Mouse (Mus musculus) activated CD4-positive, CD25-positive, alpha-beta regulatory T cell (primary cell): Measurements from ENCODE around the gene Vmn1r167. TPM values are rescaled to one million over a fixed set of nuclear protein-coding genes. Genes with fewer than 3 reads are reported as not detected.

Experiments
- polyA plus RNA-seq, 2 experiments: library from polyadenylated mRNA; unstranded; fragments of 100-300 nt; shearing (Covaris generic); gene quantifications; one replicate each; pipeline ENCODE4 v1.2.1; 2017

Gene Vmn1r167
- polyA plus RNA-seq, result not detected

DNA sequence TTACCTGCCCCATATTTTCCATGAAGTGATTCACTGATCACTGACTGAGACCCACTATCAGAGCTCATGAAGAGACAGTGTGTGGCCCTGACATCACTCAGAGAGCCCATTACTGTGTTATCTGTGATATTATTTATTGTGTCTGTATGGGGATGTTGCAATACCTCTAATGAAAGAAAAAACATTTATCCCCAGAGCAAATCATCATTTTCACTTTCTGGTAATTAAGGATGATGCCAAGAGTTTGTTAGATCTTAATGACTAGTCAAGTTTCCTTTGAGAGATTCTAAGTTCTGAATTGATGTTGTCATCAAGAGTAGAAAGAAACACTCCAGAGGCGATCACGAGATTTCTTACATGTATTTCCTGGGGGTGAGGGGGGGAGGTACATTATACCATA is at the start of gene Vmn1r167:
Vmn1r167 (minus strand) TSS at position 101 of the 400 bp plus-strand sequence.

DNA sequence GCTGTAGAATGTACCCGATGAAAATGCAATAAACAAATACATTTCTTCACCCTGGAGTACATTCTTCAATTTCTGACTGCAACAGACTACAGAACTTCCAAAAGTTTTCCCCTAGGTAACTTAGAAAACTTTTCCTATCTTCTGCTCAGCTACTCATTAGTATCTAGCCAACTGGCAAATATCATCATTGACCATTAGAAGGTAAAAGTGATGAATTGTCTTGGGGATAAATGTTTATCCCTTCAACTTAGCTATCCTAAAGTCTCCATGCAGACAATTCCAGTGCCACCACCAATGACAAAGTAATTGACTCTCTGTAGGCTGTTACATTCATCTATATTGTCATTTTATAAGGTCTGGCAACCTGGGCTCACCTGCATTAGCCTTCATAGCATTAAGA is 32.4 kb upstream of the Vmn1r167 start, which contains the start of gene Vmn1r168:
Vmn1r168 (plus strand) TSS at position 301 of the 400 bp plus-strand sequence.

Other genes with a start within 250 kb of the Vmn1r167 start
- gene Gm6902, start 228.3 kb downstream of the Vmn1r167 start, polyA plus RNA-seq, result under 1 TPM in 1 of 2 experiments, not detected in 1; 0.50 TPM
- not detected for gene Nlrp4e, start 206.0 kb downstream of the Vmn1r167 start, polyA plus RNA-seq
- gene Nlrp5, start 121.3 kb downstream of the Vmn1r167 start, polyA plus RNA-seq, result not detected
- not detected for gene Vmn1r168, start 32.5 kb upstream of the Vmn1r167 start, polyA plus RNA-seq
- under 1 TPM in 1 of 2 experiments, not detected in 1; 0.12 TPM for gene Vmn1r169, start 68.3 kb upstream of the Vmn1r167 start, polyA plus RNA-seq
- gene Vmn1r170, start 99.0 kb upstream of the Vmn1r167 start, polyA plus RNA-seq, result not detected
- not detected for gene Vmn1r171, start 123.5 kb upstream of the Vmn1r167 start, polyA plus RNA-seq
- not detected for gene Vmn1r172, start 151.1 kb upstream of the Vmn1r167 start, polyA plus RNA-seq
- not detected for gene Vmn1r173, start 193.5 kb upstream of the Vmn1r167 start, polyA plus RNA-seq
- under 1 TPM in 1 of 2 experiments, not detected in 1; 0.15 TPM for gene Vmn1r174, start 245.1 kb upstream of the Vmn1r167 start, polyA plus RNA-seq